Mouse (Mus musculus): ENCODE results near the gene Uchl3.

- TF ChIP-seq POLR2A (IDR thresholded peaks at IDR 0.05; ENCODE audit: control insufficient read depth, extremely low read depth, insufficient read depth, low read length, poor library complexity) (no peak), CTCF (IDR thresholded peaks at IDR 0.05; ENCODE audit: borderline replicate concordance, control insufficient read depth, extremely low read depth, insufficient read depth, low read length, poor library complexity) (no peak)
These were observed 47.9 kb upstream of the Uchl3 start for GRCm38 (mm10) chr14:101605843-101606242.

Measured in thymus, adult 2 months (tissue).